Mouse (Mus musculus) midbrain, postnatal 0 days (tissue): ENCODE data around the gene Trim3. TPM values are rescaled to one million over a fixed set of nuclear protein-coding genes. Genes with fewer than 3 reads are reported as not detected.

Source experiments
- ATAC-seq: fragments of 200-750 bp; cut with Nextera tagmentation; 2 replicates; pipeline ENCODE4 v1.8.0; 2017; ENCODE audit warnings: moderate number of reproducible peaks, mild to moderate bottlenecking, moderate TSS enrichment, moderate library complexity; ENCODE audit not compliant: low FRiP score
- DNase-seq: peaks from one replicate; pipeline ENCODE4 v3.0.0-alpha.2; 2015; ENCODE audit warnings: low spot score
- H3K27ac ChIP-seq: fragments of 300-500 bp; sonication (generic); 2 replicates; pipeline ENCODE4 v1.5.1; 2014; ENCODE audit warnings: low read depth, mild to moderate bottlenecking, low read length, mixed read lengths
- H3K27me3 ChIP-seq: fragments of 300-500 bp; sonication (generic); 2 replicates; pipeline ENCODE4 v1.6.1; 2014; ENCODE audit warnings: low read length, control low read depth, mixed read lengths; ENCODE audit not compliant: insufficient read depth
- H3K36me3 ChIP-seq: fragments of 300-500 bp; sonication (generic); 2 replicates; pipeline ENCODE4 v1.6.1; 2014; ENCODE audit warnings: low read length, control low read depth, mixed read lengths; ENCODE audit not compliant: insufficient read depth
- H3K4me1 ChIP-seq: fragments of 300-500 bp; sonication (generic); 2 replicates; pipeline ENCODE4 v1.6.1; 2014; ENCODE audit warnings: mild to moderate bottlenecking, control low read depth, antibody characterized with exemption, low read length, mixed read lengths; ENCODE audit not compliant: insufficient read depth
- H3K4me2 ChIP-seq: fragments of 300-500 bp; sonication (generic); 2 replicates; pipeline ENCODE4 v1.6.1; 2014; ENCODE audit warnings: low read depth, mild to moderate bottlenecking, low read length, mixed read lengths; ENCODE audit not compliant: poor library complexity, severe bottlenecking
- H3K4me3 ChIP-seq: fragments of 300-500 bp; sonication (generic); 2 replicates; pipeline ENCODE4 v1.5.1; 2014; ENCODE audit warnings: low read depth, mild to moderate bottlenecking, low read length, moderate library complexity
- H3K9ac ChIP-seq: fragments of 300-500 bp; sonication (generic); replicated peaks from 2 replicates; pipeline ENCODE4 v1.6.1; 2014; ENCODE audit warnings: mild to moderate bottlenecking, low read length, moderate library complexity, mixed read lengths; ENCODE audit not compliant: poor library complexity, severe bottlenecking
- H3K9me3 ChIP-seq: fragments of 300-500 bp; sonication (generic); 2 replicates; pipeline ENCODE4 v1.6.1; 2016; ENCODE audit warnings: low read length, control low read depth
- CTCF ChIP-seq: IDR thresholded peaks from 2 replicates; pipeline ENCODE4 v1.5.1; 2016; ENCODE audit warnings: antibody characterized with exemption, mild to moderate bottlenecking
- WGBS: fragments of 180-500 bp; shearing (Covaris S2); extraction: QIAGEN DNeasy Blood & Tissue Kit; methylation state at CpG from one replicate; pipeline ENCODE4 v1.1.7; 2014; 5-methylcytosine and 5-hydroxymethylcytosine counted together
- polyA plus RNA-seq: library from polyadenylated mRNA; unstranded; fragments of >200 nt; fragmentation: Nextera tagmentation; extraction: Ambion mirVana; gene quantifications from 2 replicates; pipeline ENCODE4 v1.2.1, GENCODE M21; 2015
- total RNA-seq: library from RNA; depleted of rRNA; stranded (reverse); fragments of >200 nt; gene quantifications from 2 replicates; pipeline ENCODE4 v1.2.3, GENCODE M21; 2014

Trim3 gene
- total and polyA plus RNA-seq, 2 experiments from 2014 or later, result 108 to 164 TPM

- no peaks in the 10 kb centered on the region for H3K4me1 ChIP-seq
- TF ChIP-seq CTCF, result no peak
- H3K27me3 ChIP-seq, result no peaks in the 10 kb centered on the region
- no peak overlapping the region for H3K4me3 ChIP-seq
- no peak overlapping the region for H3K27ac ChIP-seq
- no peaks in the 10 kb centered on the region for H3K9me3 ChIP-seq
- H3K4me2 ChIP-seq, result no peak overlapping the region
- H3K9ac ChIP-seq, result no peak overlapping the region
- 96% methylated on average over 22 of the region's 22 CpGs for WGBS
- no peak for ATAC-seq
- DNase-seq, result no peak
- peaks cover 88% of the 10 kb centered on the region for H3K36me3 ChIP-seq
Measured at GRCm38 (mm10) chr7:105617810-105618209, 15.6 kb downstream of the Trim3 start.

DNA sequence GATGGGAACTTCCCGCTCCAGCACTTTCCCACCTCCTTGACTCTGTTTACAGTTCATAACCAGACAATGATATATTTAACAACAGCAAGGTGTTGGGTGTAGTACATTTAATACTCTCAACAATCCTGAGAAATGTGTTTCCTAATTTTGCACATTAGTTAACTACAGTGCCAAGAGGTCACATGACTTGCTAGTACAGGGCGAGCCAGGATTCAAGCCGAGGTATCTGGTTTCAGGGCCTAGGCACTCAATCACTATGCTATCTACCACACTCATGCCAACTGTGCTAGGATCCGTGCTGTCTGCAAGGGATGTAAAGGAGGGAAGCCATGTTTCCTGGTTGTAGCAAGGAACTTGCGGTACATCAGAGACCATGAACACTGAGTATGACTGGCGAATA is 16.8 kb downstream of the Trim3 start:
- Histone ChIP-seq H3K9ac (no peak overlapping the region), H3K36me3 (peaks cover 95% of the 10 kb centered on the region), H3K27ac (no peak overlapping the region), H3K4me3 (no peak overlapping the region), H3K9me3 (no peaks in the 10 kb centered on the region), H3K4me2 (no peak overlapping the region), H3K4me1 (no peaks in the 10 kb centered on the region), H3K27me3 (no peaks in the 10 kb centered on the region)
- no peak for TF ChIP-seq CTCF
- WGBS, result 94% methylated on average over 6 of the region's 6 CpGs
- ATAC-seq (no peak), DNase-seq (no peak)

- ATAC-seq, result no peak
Measured at GRCm38 (mm10) chr7:105615720-105616119, 17.7 kb downstream of the Trim3 start.

GRCm38 (mm10) chr7:105614400-105614799 is 19.0 kb downstream of the Trim3 start:
- ATAC-seq (no peak), DNase-seq (no peak)
- no peak overlapping the region for H3K4me2 ChIP-seq
- no peaks in the 10 kb centered on the region for H3K9me3 ChIP-seq
- H3K27ac ChIP-seq, result no peak overlapping the region
- H3K27me3 ChIP-seq, result no peaks in the 10 kb centered on the region
- TF ChIP-seq CTCF, result no peak
- no peak overlapping the region for H3K4me3 ChIP-seq
- H3K36me3 ChIP-seq, result peaks cover 91% of the 10 kb centered on the region
- 93% methylated on average over 1 of the region's 1 CpGs for WGBS
- H3K4me1 ChIP-seq, result no peaks in the 10 kb centered on the region
- H3K9ac ChIP-seq, result no peak overlapping the region

More at GRCm38 (mm10) chr7:105615720-105616119, 17.7 kb downstream of the Trim3 start:
- no peak for TF ChIP-seq CTCF
- H3K27me3 ChIP-seq, result no peaks in the 10 kb centered on the region
- H3K9me3 ChIP-seq, result no peaks in the 10 kb centered on the region
- no peak for DNase-seq
- H3K27ac ChIP-seq, result no peak overlapping the region
- H3K9ac ChIP-seq, result no peak overlapping the region
- 82% methylated on average over 1 of the region's 1 CpGs for WGBS
- peaks cover 96% of the 10 kb centered on the region for H3K36me3 ChIP-seq
- no peak overlapping the region for H3K4me2 ChIP-seq
- no peaks in the 10 kb centered on the region for H3K4me1 ChIP-seq
- H3K4me3 ChIP-seq, result no peak overlapping the region

DNA sequence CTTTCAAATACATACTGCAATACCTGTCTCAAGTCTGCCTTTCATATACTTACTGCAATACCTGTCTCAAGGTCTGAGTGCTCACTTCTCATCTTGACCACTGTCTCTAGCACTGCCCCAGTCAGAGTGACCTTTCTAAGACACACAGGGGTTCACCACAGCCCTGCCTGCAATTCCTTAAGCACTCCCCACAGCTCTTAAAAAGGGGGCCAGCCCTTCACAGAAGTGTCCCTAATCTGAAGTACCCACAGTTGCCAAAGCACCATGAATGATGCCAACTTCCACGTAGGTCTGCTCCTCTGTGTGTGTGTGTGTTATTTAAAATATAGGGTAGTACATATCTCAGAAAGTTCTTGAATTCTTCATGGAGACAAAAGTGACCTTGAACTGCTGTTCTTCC is 21.6 kb downstream of the Trim3 start:
- H3K9ac ChIP-seq, result no peak overlapping the region
- no peaks in the 10 kb centered on the region for H3K4me1 ChIP-seq
- no peak overlapping the region for H3K27ac ChIP-seq
- DNase-seq (no peak), ATAC-seq (no peak)
- H3K9me3 ChIP-seq, result no peaks in the 10 kb centered on the region
- no peak overlapping the region for H3K4me3 ChIP-seq
- H3K27me3 ChIP-seq, result no peaks in the 10 kb centered on the region
- no peak for TF ChIP-seq CTCF
- WGBS, result 94% methylated on average over 1 of the region's 1 CpGs
- no peak overlapping the region for H3K4me2 ChIP-seq
- H3K36me3 ChIP-seq, result peaks cover 65% of the 10 kb centered on the region

DNA sequence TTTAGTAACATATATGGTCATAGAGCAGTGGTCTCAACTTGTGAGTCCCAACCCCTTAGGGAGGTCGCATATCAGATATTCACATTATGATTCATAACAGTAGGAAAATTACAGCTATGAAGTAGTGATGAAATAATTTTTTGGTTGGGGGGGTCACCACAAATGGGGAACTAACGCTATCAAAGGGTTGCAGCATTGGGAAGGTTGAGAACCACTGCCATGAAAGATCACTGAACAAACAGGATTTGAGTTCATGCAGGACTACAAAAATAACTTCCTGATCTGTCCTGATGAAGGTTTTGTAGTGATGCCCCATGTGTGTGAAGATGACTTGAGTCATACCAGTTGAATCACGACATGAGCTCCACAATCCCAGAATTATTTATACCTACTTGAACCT is 24.9 kb downstream of the Trim3 start:
- no peak for ATAC-seq
- WGBS, result 87% methylated on average over 3 of the region's 3 CpGs
- no peak for DNase-seq

More for the DNA sequence above, 24.9 kb downstream of the Trim3 start:
- no peaks in the 10 kb centered on the region for H3K27me3 ChIP-seq
- H3K4me2 ChIP-seq, result no peak overlapping the region
- H3K9ac ChIP-seq, result no peak overlapping the region
- peaks cover 35% of the 10 kb centered on the region for H3K36me3 ChIP-seq
- no peak overlapping the region for H3K27ac ChIP-seq
- no peaks in the 10 kb centered on the region for H3K9me3 ChIP-seq
- no peak overlapping the region for H3K4me3 ChIP-seq
- H3K4me1 ChIP-seq, result no peaks in the 10 kb centered on the region
- no peak for TF ChIP-seq CTCF
